Mouse (Mus musculus) spleen, adult 2 months (tissue): ENCODE data around the gene Vmn1r232. TPM values are rescaled to one million over a fixed set of nuclear protein-coding genes. Genes with fewer than 3 reads are reported as not detected.

Experiments
- DNase-seq, 2 experiments: peaks; one replicate each; pipeline versions ENCODE4 v3.0.0 to v3.0.0-alpha.2; 2012 to 2021; ENCODE audit warnings: low spot score in 2 of 2, low read depth in 1 of 2
- H3K27ac ChIP-seq: fragments of 200-500 bp; 2 replicates; pipeline ENCODE4 v1.5.1; 2012; ENCODE audit warnings: low read length, inconsistent platforms; ENCODE audit not compliant: insufficient read depth
- H3K27me3 ChIP-seq: fragments of 200-500 bp; 2 replicates; pipeline ENCODE4 v1.6.1; 2012; ENCODE audit warnings: mild to moderate bottlenecking, moderate library complexity, low read length, inconsistent platforms; ENCODE audit not compliant: control insufficient read depth, insufficient read depth
- H3K36me3 ChIP-seq: fragments of 200-500 bp; 2 replicates; pipeline ENCODE4 v1.6.1; 2012; ENCODE audit warnings: mild to moderate bottlenecking, low read length, inconsistent platforms; ENCODE audit not compliant: control insufficient read depth, insufficient read depth
- H3K4me1 ChIP-seq: fragments of 200-500 bp; 2 replicates; pipeline ENCODE4 v1.6.1; 2011; ENCODE audit warnings: inconsistent platforms; ENCODE audit not compliant: control insufficient read depth, insufficient read depth, insufficient read length
- H3K4me3 ChIP-seq: fragments of 200-500 bp; 2 replicates; pipeline ENCODE4 v1.5.1; 2011; ENCODE audit warnings: mild to moderate bottlenecking, inconsistent platforms; ENCODE audit not compliant: insufficient read depth, insufficient read length; ENCODE audit errors: extremely low read depth
- CTCF ChIP-seq: fragments of 200-500 bp; IDR thresholded peaks from 2 replicates; pipeline ENCODE4 v1.5.1; 2011; ENCODE audit warnings: mild to moderate bottlenecking, inconsistent platforms; ENCODE audit not compliant: insufficient read depth, insufficient read length, insufficient replicate concordance; ENCODE audit errors: extremely low read depth
- POLR2A ChIP-seq: fragments of 200-500 bp; IDR thresholded peaks from 2 replicates; pipeline ENCODE4 v1.6.1; 2011; ENCODE audit warnings: low read depth, low read length, inconsistent platforms
- WGBS: fragments of 180-500 bp; shearing (Covaris S2); methylation state at CpG from one replicate; pipeline ENCODE4 v1.1.7; 2018; 5-methylcytosine and 5-hydroxymethylcytosine counted together
- polyA plus RNA-seq: library from polyadenylated mRNA; depleted of rRNA; stranded (reverse); fragments of >200 nt; gene quantifications from 2 replicates; pipeline ENCODE4 v1.2.3, GENCODE M21; 2012; rRNA removed

The Vmn1r232 gene
- polyA plus RNA-seq, 1 experiment = not detected

- peak in 1 of 2 experiments; percentile 17 for DNase-seq
- peak overlapping the region; percentile 77 for H3K4me3 ChIP-seq
Measured at GRCm38 (mm10) chr17:20944226-20944625, 24.7 kb upstream of the Vmn1r232 start.

GRCm38 (mm10) chr17:20904991-20905390 lies 14.5 kb downstream of the Vmn1r232 start, which contains the start of gene Vmn1r231:
TSS of gene Vmn1r231 (minus strand) at chr17:20905091.
- no peaks in the 10 kb centered on the region for H3K36me3 ChIP-seq
- no peak for DNase-seq
- no peak for TF ChIP-seq POLR2A
- TF ChIP-seq CTCF = no peak
- no peak within 1 kb of the TSS; the same call in 1 of the 2 replicates for H3K4me3 ChIP-seq
- no peaks in the 10 kb centered on the region for H3K27me3 ChIP-seq
- no peaks in the 10 kb centered on the region for H3K4me1 ChIP-seq
- 62% methylated on average over 2 of the region's 2 CpGs for WGBS
- H3K27ac ChIP-seq = no peak within 1 kb of the TSS

More at GRCm38 (mm10) chr17:20944226-20944625, 24.7 kb upstream of the Vmn1r232 start:
- WGBS = 45% methylated on average over 3 of the region's 3 CpGs
- no peaks in the 10 kb centered on the region for H3K36me3 ChIP-seq
- TF ChIP-seq CTCF (no peak), POLR2A (no peak)
- H3K27me3 ChIP-seq = no peaks in the 10 kb centered on the region; the same call in 1 of the 2 replicates
- H3K27ac ChIP-seq = no peak overlapping the region; the same call in 1 of the 2 replicates
- peaks cover 6% of the 10 kb centered on the region; the same call in 1 of the 2 replicates for H3K4me1 ChIP-seq

Other genes starting within 250 kb of the Vmn1r232 start
- not detected in 2 replicates for gene Vmn1r226, start 236.9 kb downstream of the Vmn1r232 start, polyA plus RNA-seq
- gene Vmn1r227, start 189.9 kb downstream of the Vmn1r232 start, polyA plus RNA-seq = not detected in 2 replicates
- not detected in 2 replicates for gene Vmn1r228, start 133.6 kb downstream of the Vmn1r232 start, polyA plus RNA-seq
- not detected in 2 replicates for gene Vmn1r229, start 108.2 kb downstream of the Vmn1r232 start, polyA plus RNA-seq
- gene Vmn1r230, start 79.3 kb downstream of the Vmn1r232 start, polyA plus RNA-seq = not detected in 2 replicates
- gene Vmn1r231, start 14.6 kb downstream of the Vmn1r232 start, polyA plus RNA-seq = not detected in 2 replicates
- gene Ppp2r1a, start 25.6 kb upstream of the Vmn1r232 start, polyA plus RNA-seq = 112 and 119 TPM in 2 replicates
- not detected in 2 replicates for gene Vmn1r233, start 76.8 kb upstream of the Vmn1r232 start, polyA plus RNA-seq
- 1.1 and 1.5 TPM in 2 replicates for gene Zfp160, start 89.2 kb upstream of the Vmn1r232 start, polyA plus RNA-seq